Mouse (Mus musculus) CH12.LX (cell line): Measurements from ENCODE around the gene Rnf44. TPM values are rescaled to one million over a fixed set of nuclear protein-coding genes. Genes with fewer than 3 reads are reported as not detected.

Source experiments
- DNase-seq: peaks from one replicate; pipeline ENCODE4 v3.0.0-alpha.2; 2013; ENCODE audit errors: extremely low read depth
- H3K27ac ChIP-seq: 2 replicates; pipeline ENCODE4 v1.5.1; 2012; ENCODE audit warnings: low read depth, mild to moderate bottlenecking, control low read depth, moderate library complexity; ENCODE audit not compliant: insufficient read depth
- H3K27me3 ChIP-seq: replicated peaks from 2 replicates; pipeline ENCODE3; 2012; ENCODE audit warnings: inconsistent platforms
- H3K36me3 ChIP-seq, 2 experiments: replicated peaks in 1 of 2; 2 replicates each; pipeline versions ENCODE3 to v1.6.1; 2012; ENCODE audit warnings: inconsistent platforms in 1 of 2, low read length in 1 of 2, mild to moderate bottlenecking in 1 of 2, mixed read lengths in 1 of 2, moderate library complexity in 1 of 2; ENCODE audit not compliant: control insufficient read depth in 1 of 2, insufficient read depth in 1 of 2
- H3K4me1 ChIP-seq, 2 experiments: 2 replicates each; pipeline ENCODE4 v1.6.1; 2012; ENCODE audit warnings: inconsistent platforms in 1 of 2, moderate library complexity in 1 of 2; ENCODE audit not compliant: insufficient read depth in 2 of 2, control insufficient read depth in 1 of 2
- H3K4me2 ChIP-seq: 2 replicates; pipeline ENCODE4 v1.6.1; 2012; ENCODE audit warnings: low read depth, mild to moderate bottlenecking, control low read depth; ENCODE audit not compliant: poor library complexity, insufficient read depth, severe bottlenecking
- H3K4me3 ChIP-seq, 3 experiments: fragments of 150-350 bp in 1 of 3; sonication (generic) in 1 of 3; replicated peaks in 1 of 3; 2 replicates each; pipeline versions ENCODE3 to v1.5.1; 2011 to 2012; ENCODE audit warnings: low read depth in 2 of 3, low read length in 2 of 3, mild to moderate bottlenecking in 2 of 3, moderate library complexity in 2 of 3, control low read depth in 1 of 3, improper control_type of control experiment in 1 of 3, inconsistent platforms in 1 of 3, mixed read lengths in 1 of 3; ENCODE audit not compliant: poor library complexity in 1 of 3
- H3K79me2 ChIP-seq: replicated peaks from 2 replicates; pipeline ENCODE4 v1.6.1; 2012; ENCODE audit warnings: mild to moderate bottlenecking, moderate library complexity; ENCODE audit not compliant: control insufficient read depth, poor library complexity, insufficient read depth, severe bottlenecking; ENCODE audit errors: extremely low read depth
- H3K9ac ChIP-seq: 2 replicates; pipeline ENCODE4 v1.6.1; 2012; ENCODE audit warnings: low read depth, mild to moderate bottlenecking, control low read depth, moderate library complexity; ENCODE audit not compliant: insufficient read depth
- H3K9me3 ChIP-seq: replicated peaks from 2 replicates; pipeline ENCODE3; 2012; ENCODE audit warnings: low read length, inconsistent platforms, mixed read lengths
- CHD2 ChIP-seq: IDR thresholded peaks from 2 replicates; pipeline ENCODE4 v1.6.1; 2011; ENCODE audit warnings: low read length, improper control_type of control experiment
- CTCF ChIP-seq, 2 experiments: IDR thresholded peaks in 1 of 2; conservative IDR thresholded peaks in 1 of 2; 2 replicates each; pipeline ENCODE4 v1.5.1; 2011 to 2012; ENCODE audit warnings: low read depth in 2 of 2, low read length in 2 of 2, improper control_type of control experiment in 1 of 2, inconsistent platforms in 1 of 2, mild to moderate bottlenecking in 1 of 2, moderate library complexity in 1 of 2
- ELF1 ChIP-seq: IDR thresholded peaks from 2 replicates; pipeline ENCODE4 v1.6.1; 2014; ENCODE audit warnings: low read depth, mild to moderate bottlenecking, inconsistent platforms, low read length, improper control_type of control experiment
- JUN ChIP-seq: IDR thresholded peaks from 2 replicates; pipeline ENCODE4 v1.6.1; 2011; ENCODE audit warnings: low read depth, mild to moderate bottlenecking, low read length, improper control_type of control experiment, moderate library complexity; ENCODE audit not compliant: insufficient read depth
- JUND ChIP-seq: conservative IDR thresholded peaks from 2 replicates; pipeline ENCODE4 v1.6.1; 2011; ENCODE audit warnings: low read depth, low read length, improper control_type of control experiment
- KAT2A ChIP-seq: IDR thresholded peaks from 2 replicates; pipeline ENCODE4 v1.6.1; 2012; ENCODE audit warnings: low read length, improper control_type of control experiment, inconsistent platforms; ENCODE audit not compliant: insufficient replicate concordance
- MAFK ChIP-seq: IDR thresholded peaks from 2 replicates; pipeline ENCODE4 v1.6.1; 2011; ENCODE audit warnings: low read length, improper control_type of control experiment; ENCODE audit not compliant: insufficient replicate concordance
- MXI1 ChIP-seq: IDR thresholded peaks from 2 replicates; pipeline ENCODE4 v1.6.1; 2011; ENCODE audit warnings: mild to moderate bottlenecking, low read depth, low read length, improper control_type of control experiment
- NELFE ChIP-seq: IDR thresholded peaks from 2 replicates; pipeline ENCODE4 v1.6.1; 2011; ENCODE audit warnings: low read depth, low read length, improper control_type of control experiment
- NRF1 ChIP-seq: IDR thresholded peaks from 2 replicates; pipeline ENCODE4 v1.6.1; 2014; ENCODE audit warnings: low read depth, mild to moderate bottlenecking, inconsistent platforms, low read length, improper control_type of control experiment, moderate library complexity
- POLR2AphosphoS2 ChIP-seq: IDR thresholded peaks from 2 replicates; pipeline ENCODE4 v1.6.1; 2011; ENCODE audit warnings: low read depth, low read length, improper control_type of control experiment
- SMC3 ChIP-seq: IDR thresholded peaks from 2 replicates; pipeline ENCODE4 v1.6.1; 2011; ENCODE audit warnings: low read depth, low read length, improper control_type of control experiment
- TBP ChIP-seq: conservative IDR thresholded peaks from 2 replicates; pipeline ENCODE4 v1.6.1; 2011; ENCODE audit warnings: low read depth, low read length, improper control_type of control experiment
- UBTF ChIP-seq: IDR thresholded peaks from 2 replicates; pipeline ENCODE4 v1.6.1; 2012; ENCODE audit warnings: low read depth, mild to moderate bottlenecking, inconsistent platforms, low read length, improper control_type of control experiment, moderate library complexity
- USF1 ChIP-seq: IDR thresholded peaks from 2 replicates; pipeline ENCODE4 v1.6.1; 2014; ENCODE audit warnings: low read depth, mild to moderate bottlenecking, inconsistent platforms, low read length, improper control_type of control experiment
- USF2 ChIP-seq: conservative IDR thresholded peaks from 2 replicates; pipeline ENCODE4 v1.6.1; 2011; ENCODE audit warnings: low read depth, low read length, improper control_type of control experiment
- ZMIZ1 ChIP-seq: IDR thresholded peaks from 2 replicates; pipeline ENCODE4 v1.6.1; 2012; ENCODE audit warnings: low read depth, mild to moderate bottlenecking, inconsistent platforms, low read length, improper control_type of control experiment
- ZNF384 ChIP-seq: IDR thresholded peaks from 2 replicates; pipeline ENCODE4 v1.6.1; 2012; ENCODE audit warnings: low read depth, low read length, improper control_type of control experiment, inconsistent platforms
- dilution Hi-C: fragments of 300-500 bp; cut with MboI; formaldehyde crosslinking; loops from 2 replicates; pipeline ENCODE4 v1.14.3; 2020; ENCODE audit warnings: low sequenced_read_pairs; ENCODE audit not compliant: extremely low pct_unique_long_range_greater_than_20kb, extremely low pct_ligation_motif_present
- in situ Hi-C: fragments of 300-500 bp; cut with MboI; formaldehyde crosslinking; loops from 3 replicates; pipeline ENCODE4 v1.14.3; 2019; ENCODE audit warnings: low sequenced_read_pairs, low pct_ligation_motif_present, low pct_unique_long_range_greater_than_20kb, mixed read lengths
- polyA plus RNA-seq: library from polyadenylated mRNA; unstranded; fragments of >175 nt; gene quantifications from 2 replicates; pipeline ENCODE4 v1.2.1, GENCODE M21; 2012; ENCODE audit warnings: low read depth; ENCODE audit not compliant: insufficient read length
- total RNA-seq, 2 experiments: library from RNA; depleted of rRNA; stranded (reverse); fragments of 300-350 nt in 1 of 2; fragments of >200 nt in 1 of 2; gene quantifications; 2 replicates each; pipeline ENCODE4 v1.2.3; 2012 to 2014

The Rnf44 gene
- total and polyA plus RNA-seq, 3 experiments: 6.7 to 38.1 (median 12.3) TPM

- Histone ChIP-seq H3K9me3 (peaks cover 13% of the 10 kb centered on the region), H3K4me2 (no peak overlapping the region), H3K4me1 (no peaks in the 10 kb centered on the region), H3K27ac (no peak overlapping the region), H3K36me3 (no peaks in the 10 kb centered on the region), H3K79me2 (no peaks in the 10 kb centered on the region), H3K9ac (no peak overlapping the region), H3K27me3 (peaks cover 78% of the 10 kb centered on the region), H3K4me3 (no peak overlapping the region)
- TF ChIP-seq MXI1 (no peak), JUND (no peak), KAT2A (no peak), ZMIZ1 (no peak), UBTF (no peak)
- dilution Hi-C loops: no loop called here
- in situ Hi-C loops: no loop called here
- no peak for DNase-seq
Measured at GRCm38 (mm10) chr13:54714996-54715395, 21.3 kb upstream of the Rnf44 start.

GRCm38 (mm10) chr13:54714393-54714792, 20.7 kb upstream of the Rnf44 start:
- peaks cover 76% of the 10 kb centered on the region for H3K27me3 ChIP-seq
- H3K79me2 ChIP-seq: no peaks in the 10 kb centered on the region
- in situ Hi-C loops (no loop called here), dilution Hi-C loops (no loop called here)
- TF ChIP-seq USF2 (no peak), MAFK (no peak), CHD2 (no peak), CTCF (conservative IDR thresholded peaks at IDR 0.05 in 1 of 2, IDR thresholded peaks at IDR 0.05 in 1 of 2; ENCODE audit: low read depth in 2 of 2, low read length in 2 of 2) (peak in 1 of 2 experiments; percentile 52; a peak in 2 of 4 replicates)
- H3K36me3 ChIP-seq: no peaks in the 10 kb centered on the region
- no peaks in the 10 kb centered on the region for H3K4me1 ChIP-seq
- no peak overlapping the region for H3K27ac ChIP-seq
- no peak overlapping the region for H3K4me2 ChIP-seq
- peaks cover 13% of the 10 kb centered on the region for H3K9me3 ChIP-seq
- no peak overlapping the region for H3K4me3 ChIP-seq
- H3K9ac ChIP-seq: no peak overlapping the region
- DNase-seq: no peak

- in situ Hi-C loops: no loop called here
- dilution Hi-C loops: no loop called here
Measured at GRCm38 (mm10) chr13:54710866-54711265, 17.2 kb upstream of the Rnf44 start.

More at GRCm38 (mm10) chr13:54710866-54711265, 17.2 kb upstream of the Rnf44 start:
- Histone ChIP-seq H3K4me2 (no peak overlapping the region), H3K4me3 (no peak overlapping the region), H3K36me3 (no peaks in the 10 kb centered on the region), H3K9me3 (peaks cover 13% of the 10 kb centered on the region), H3K27me3 (peaks cover 77% of the 10 kb centered on the region), H3K4me1 (no peaks in the 10 kb centered on the region), H3K9ac (no peak overlapping the region), H3K27ac (no peak overlapping the region), H3K79me2 (no peaks in the 10 kb centered on the region)
- TF ChIP-seq JUN (no peak), POLR2AphosphoS2 (no peak), CHD2 (no peak), ELF1 (no peak), NRF1 (no peak), ZNF384 (no peak), SMC3 (no peak), NELFE (no peak), USF1 (no peak), TBP (no peak)
- no peak for DNase-seq
